Mouse (Mus musculus): ENCODE results near the gene Dyrk3.
"Not testable (repeated sequence)": the region's sequence is repeated elsewhere in the genome, so short reads cannot be mapped to it uniquely, and the experiment has no call there.

Dyrk3 gene

DNA sequence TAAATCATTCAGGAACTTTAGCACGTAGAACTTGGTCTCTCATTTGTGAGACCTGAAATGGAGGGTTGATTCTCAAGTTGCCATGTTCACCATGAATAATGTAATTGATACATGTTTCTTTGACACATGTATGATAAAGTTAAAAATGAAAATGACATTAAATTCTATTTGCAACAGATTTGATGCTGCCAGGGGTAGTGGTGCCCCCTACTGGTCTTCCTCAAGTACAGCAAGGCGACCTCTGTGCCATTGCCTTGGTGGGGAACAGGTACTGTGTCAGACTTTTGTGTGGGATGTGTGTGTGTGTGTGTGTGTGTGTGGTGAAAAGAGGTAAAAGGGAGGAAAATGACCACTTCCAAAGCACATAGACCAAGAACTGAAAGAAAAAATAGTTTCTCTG is 17.3 kb upstream of the Dyrk3 start:
- DNase-seq (ENCODE audit: low read depth, low spot score): peak; percentile 45

DNA sequence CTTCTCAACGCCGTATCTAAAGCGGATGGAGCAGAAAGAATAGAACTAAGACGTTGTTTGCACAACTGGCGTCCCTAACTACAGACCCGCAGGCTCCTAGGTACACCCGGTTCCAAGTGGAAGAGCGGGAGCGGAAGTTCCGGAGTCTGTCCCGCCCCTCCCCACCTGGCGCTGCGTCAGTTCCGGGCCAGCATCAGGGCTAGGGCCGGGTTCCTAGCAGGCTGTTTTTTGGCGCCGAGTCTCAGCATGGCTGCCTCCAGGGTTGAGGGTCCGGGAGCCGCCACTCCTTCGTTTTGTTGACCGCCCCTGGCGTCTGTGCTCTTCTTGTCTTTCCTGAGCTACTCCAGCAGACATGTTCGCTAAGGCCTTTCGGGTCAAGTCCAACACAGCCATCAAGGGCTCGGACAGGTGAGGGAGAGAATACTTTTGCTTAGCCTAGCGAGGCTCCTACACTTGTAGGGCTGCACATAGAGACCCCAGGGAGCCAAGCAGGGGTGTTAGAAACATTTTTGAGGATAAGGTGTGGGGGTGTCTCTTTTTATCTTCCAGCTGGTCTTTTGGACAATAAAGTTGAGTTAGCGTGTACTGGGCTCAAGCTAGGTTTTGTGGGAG is 15.0 kb upstream of the Dyrk3 start, which contains the start of gene Eif2d:
Gene Eif2d (plus strand): TSS at position 164 of the 612 bp plus-strand sequence.
- peak; percentile 84 for DNase-seq (ENCODE audit: low read depth, low spot score)

DNA sequence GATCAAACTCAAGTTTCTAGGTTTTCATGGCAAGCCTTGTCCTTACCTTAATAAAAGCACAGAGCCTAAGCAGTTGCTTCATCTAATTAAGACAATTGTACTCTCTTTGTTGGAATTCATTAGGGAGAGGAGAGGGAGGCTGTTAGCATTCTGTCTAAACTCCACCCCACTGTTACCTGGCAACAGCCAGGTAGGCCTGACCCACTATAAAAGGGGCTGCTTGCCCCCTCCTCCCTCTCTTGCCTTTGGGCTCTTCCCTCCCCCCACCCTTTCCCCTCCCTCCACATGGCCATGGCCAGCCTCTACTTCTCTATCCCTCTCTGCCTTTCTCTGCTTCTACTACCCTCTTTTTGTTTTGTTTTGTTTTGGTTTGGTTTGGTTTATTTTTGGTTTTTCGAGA is 11.4 kb upstream of the Dyrk3 start:
- no peak for DNase-seq (ENCODE audit: low read depth, low spot score)

DNA sequence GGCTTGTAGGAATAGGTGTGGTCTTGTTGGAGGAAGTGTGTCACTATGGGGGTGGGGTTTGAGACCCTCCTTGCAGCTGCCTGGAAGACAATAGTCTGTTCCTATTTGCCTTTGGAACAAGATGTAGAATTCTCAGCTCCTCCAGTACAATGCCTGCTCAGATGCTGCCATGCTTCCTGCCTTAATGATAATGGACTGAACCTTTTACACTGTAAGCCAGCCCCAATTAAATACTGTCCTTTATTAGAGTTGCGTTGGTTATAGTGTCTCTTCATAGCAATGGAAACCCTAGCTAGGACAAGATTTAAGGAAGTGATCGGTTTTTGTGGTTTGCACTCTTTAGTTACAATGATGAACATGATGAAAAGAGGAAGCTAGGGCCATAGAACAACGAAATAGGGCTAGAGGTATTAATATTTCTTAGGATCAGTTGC is 8.1 kb upstream of the Dyrk3 start:
- no peak for DNase-seq (ENCODE audit: low read depth, low spot score)

DNA sequence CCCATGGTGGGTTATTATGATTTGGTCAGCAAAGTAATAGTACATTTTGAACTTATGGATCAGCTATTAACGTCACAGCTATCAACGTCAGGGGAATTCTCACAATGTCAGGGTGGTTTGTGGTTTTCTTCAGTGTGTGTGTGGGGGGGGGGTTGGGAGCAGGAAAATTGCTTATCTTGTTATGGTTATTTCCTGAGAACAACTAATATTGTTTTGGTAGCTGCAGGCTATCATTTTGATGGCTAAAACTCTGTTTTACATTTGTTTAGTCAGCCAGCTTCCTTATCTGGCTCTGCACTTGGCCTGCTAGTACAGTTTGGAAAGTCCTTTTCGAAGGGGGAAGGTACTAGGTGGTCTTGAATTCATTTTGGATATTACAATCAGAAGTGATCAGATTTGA is 7.1 kb upstream of the Dyrk3 start:
- DNase-seq (ENCODE audit: low read depth, low spot score): not testable (repeated sequence)

DNA sequence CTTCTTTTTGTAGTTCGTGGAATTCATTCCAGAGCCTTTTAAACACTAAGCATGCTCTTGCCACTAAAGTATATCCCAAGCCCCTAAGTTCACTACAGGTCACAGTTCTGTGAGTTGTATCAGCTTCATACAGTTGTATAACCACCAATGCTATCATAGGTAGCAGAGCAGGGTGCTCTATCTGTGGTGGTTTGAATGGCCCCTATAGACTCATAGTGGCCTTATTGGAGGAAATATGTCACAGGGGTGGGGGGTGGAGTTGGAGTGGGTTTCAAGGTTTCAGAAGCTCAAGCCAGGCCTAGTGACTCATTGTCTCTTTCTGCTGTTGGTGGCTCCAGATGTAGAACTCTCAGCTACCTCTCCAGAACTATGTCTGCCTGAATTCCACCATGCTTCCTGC is 4.3 kb upstream of the Dyrk3 start:
- no peak for DNase-seq (ENCODE audit: low read depth, low spot score)

DNA sequence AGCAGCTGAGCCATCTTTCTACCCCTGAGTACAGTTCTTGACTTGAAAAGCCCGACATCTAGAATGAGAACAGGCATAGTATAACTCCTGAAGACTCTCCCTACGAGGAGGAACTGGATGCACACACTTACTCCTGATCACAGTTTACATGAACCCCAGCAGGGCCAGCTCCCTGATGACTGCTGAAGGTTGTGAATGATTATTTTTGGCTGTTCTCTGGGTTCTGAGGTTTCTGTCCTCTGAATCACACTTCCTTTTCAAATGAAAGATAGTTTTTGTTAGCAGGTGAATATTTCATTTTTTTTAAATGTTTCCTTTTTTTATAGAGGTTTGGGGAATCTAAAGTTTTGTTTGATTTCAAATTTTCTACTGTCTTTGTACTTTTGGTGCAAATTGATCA is 3.3 kb upstream of the Dyrk3 start:
- DNase-seq (ENCODE audit: low read depth, low spot score): no peak

DNA sequence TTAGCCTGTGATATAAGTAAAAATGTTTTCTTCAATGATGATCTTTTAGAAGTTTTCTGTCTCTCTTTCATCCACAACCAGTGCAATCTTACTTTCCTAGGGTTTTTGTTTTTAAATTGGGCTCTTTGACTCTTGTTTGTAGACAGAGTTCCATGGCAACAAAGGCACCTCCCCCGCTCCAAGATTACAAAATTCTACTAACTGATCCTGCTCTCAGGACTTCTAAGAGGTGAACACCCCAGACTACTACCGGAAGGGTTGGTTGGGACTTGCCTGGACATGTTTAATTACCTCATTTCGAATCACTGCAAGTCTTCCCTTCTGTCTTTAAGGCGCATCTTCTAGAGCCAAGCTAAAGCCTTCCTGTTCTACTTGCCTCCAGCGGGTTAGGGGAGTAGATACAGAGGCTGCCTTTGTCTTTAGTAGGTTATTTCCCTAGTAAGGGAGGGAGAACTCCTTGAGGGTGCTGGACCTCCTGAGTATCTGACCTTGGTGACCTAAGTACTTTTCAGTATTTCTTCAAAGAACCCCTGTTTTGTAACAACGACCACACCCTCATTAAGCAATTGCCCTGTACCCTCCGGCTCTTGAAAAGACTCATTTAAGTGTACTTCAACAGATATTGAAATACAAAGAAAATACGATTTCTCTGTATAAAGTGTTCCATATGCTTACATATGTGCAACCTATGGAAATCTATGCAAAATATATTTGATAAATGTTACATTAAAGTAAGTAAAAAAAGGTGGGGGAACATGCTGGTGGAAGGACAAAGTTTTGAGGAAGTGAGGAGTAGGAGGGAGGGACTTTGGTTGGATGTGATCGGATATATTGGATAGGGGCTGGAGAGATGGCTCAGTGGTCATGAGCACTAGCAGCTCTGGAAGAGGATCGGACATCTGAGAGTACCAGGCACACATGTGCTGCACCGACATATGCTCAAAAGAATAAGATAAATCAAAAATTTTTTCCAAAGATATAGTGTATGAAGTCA is 1.3 kb upstream of the Dyrk3 start:
- DNase-seq (ENCODE audit: low read depth, low spot score): peak; percentile 27

DNA sequence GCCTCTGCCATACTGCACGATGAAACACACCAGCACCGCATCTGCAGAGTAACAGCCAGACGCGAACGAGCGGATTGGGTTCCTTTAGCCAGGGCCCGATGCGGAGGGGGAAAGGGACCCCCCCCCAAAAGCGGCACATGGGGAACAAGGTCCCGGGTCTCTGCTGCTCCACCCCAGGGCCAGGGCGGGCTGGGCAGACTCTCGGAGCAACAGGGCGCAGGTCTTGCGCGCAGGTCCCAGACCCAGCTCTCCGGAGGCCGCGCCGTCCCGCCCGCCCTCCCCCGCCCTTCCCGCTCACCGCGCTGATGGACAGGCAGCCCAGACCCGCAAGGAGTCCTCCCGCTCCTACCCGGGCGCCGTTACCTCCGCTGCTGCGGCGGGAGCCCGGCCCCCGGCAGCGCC is 422 bp downstream of the Dyrk3 start:
- no peak for DNase-seq (ENCODE audit: low read depth, low spot score)

DNA sequence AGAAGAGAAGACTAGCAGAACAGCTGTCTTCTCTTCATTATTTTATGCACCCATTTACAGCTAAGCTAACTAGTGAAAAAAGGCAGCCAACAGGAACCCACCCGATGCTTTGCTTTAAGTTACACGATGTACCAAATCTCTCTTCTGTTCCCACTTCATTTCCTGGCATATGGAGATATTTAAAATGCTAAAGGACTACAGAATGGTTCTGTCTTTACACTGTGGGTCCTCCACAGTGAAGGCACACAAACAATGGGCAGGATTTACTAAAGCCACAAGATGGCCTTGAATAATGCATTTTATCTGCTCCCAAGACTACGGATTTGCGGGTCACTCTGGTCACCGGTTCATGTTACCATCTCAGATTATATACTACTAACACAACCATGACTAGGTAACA is 1.0 kb downstream of the Dyrk3 start:
- DNase-seq (ENCODE audit: low read depth, low spot score): no peak

DNA sequence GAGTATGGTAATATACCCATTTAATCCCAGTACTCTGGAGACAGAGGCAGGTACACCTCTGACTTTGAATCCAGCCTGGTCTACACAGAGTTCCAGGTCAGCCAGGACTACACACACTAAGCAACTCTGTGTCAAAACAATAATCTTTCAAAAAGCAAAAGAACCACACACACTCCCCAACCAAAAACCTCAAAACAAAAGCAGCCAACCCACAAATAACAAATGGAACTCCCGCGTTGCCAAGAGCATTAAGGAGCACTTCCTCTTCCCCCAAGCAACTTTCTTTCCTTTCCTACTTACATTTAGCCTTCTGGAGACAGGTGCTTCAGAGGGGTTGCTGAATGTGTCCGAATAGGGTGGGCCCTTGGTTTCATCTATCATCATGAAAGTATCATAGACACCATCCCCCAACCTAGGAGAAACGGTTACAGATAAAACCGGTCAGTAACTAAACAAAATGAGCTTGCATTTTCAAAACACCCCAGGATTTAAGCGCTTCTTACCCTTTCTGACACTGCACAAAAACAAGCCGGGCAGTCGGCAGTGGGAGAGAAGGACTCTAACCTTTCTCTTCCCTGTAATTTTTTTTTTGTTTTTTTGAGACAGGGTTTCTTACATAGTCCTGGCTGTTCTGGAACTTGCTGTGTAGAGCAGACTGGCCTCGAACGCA is 2.0 kb downstream of the Dyrk3 start:
- DNase-seq (ENCODE audit: low read depth, low spot score): no peak

DNA sequence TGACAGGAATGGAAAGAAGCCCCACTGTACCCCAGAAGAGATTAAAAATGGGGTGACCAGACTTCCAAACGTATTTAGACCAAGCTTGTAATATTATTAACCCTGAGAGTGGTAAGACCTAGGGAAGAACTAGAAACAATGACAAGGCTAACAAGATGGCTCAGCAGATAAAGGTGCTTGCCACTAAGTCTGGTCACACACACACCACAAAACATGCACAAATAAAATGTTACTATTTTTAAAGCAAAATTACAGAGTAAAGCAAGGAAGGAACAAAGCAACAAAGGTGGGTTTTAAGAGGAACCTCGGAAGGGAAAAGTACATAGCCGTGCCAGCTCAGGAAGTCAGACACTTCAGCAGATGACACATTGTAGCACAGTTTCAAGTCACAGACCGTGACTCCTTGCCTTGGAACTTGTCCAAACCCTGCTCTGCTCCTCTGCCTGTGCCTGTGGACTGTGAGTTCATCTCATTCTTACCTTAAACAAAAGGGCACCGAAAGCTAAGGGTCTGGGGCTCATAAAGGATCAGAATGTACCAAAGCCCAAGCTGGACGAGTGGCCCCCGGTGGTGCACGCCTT is 3.1 kb downstream of the Dyrk3 start:
- DNase-seq (ENCODE audit: low read depth, low spot score): no peak

DNA sequence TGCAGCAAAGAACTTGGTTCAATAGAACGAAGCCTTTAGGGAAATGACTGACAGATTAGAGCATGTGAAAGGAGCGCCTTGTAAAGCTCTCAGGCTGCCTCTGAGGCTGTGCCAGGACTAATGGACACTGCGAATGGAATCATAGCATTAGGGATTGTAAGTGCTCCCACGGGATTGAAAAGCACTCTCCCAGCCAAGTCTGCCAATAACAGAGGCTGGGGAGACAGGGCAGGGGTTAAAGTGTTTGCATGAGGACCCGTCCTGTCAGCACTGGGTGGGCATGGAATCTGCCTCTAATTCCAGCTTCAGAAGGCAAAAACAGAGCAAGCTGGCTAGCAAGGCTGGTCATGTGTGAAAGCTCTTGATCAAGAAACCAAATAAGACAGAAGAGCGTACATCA is 3.9 kb downstream of the Dyrk3 start:
- no peak for DNase-seq (ENCODE audit: low read depth, low spot score)

DNA sequence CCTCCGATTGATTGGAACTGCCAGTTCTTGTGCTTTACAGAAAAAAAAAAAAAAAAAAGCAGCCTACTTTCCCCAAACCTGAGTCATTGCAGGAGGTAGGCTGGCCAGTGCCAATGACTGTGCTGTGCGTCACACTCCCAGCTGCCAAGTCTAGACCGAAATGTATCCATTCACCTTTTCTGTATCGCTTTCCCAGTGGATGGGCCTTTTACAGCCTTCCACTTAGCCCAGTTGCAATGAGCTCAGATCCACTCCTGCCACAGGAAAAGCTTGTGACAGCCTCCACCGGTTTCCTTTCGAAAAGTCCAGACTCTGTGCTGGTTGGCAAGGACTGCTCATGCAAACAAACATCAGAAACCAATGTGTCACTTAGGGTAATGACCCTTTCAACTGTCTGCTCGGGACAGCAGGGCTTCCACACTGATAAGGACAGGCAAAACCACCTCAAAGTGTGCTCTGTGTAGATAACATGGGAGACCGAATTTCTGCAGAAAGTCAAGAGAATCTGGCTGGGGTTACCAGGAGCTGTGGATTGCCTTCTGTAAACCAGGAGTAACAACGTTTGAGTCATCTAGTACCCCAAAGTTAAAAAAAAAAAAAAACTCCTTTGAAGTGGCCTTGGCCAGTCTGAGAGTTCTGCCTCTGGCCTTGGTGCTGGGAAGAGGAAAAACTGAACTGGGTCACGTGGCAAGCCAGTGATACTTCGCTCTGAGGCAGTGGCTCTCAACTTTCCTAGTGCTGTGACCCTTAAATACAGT is 12.0 kb downstream of the Dyrk3 start:
- no peak for DNase-seq (ENCODE audit: low read depth, low spot score)

DNA sequence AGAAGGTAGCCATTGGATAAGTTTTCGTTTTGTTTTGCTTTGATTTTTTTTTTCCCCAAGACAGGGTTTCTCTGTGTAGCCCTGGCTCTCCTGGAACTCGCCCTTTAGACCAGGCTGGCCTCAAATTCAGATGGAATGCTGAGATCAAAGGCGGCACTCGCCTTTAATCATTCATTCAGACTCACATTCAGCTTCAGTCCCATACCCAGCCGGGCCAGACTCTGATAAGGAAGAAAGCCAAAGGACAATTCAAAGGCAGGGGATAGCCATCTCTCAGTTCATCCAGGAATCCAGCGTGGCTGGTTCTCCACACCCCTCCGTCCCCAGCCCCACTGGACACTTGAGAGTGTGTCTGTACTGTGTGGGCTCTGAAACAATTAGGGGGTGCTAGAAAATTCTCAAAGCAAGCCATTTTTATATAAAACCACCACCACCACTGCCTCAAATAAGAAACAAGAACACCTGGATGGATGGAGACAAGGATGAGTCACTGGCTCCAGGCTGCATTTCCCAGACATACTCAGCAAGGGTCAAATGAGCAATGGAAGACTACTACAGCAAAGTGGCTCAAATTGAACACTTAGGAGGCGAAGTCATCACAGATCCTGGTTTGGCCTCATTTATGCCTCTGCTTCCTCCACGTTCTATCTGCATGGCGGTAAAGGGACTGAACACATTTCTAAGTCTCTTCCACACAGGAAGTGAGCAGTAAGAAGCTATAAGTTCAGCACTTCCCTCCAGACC is 14.4 kb downstream of the Dyrk3 start:
- DNase-seq (ENCODE audit: low read depth, low spot score): no peak

DNA sequence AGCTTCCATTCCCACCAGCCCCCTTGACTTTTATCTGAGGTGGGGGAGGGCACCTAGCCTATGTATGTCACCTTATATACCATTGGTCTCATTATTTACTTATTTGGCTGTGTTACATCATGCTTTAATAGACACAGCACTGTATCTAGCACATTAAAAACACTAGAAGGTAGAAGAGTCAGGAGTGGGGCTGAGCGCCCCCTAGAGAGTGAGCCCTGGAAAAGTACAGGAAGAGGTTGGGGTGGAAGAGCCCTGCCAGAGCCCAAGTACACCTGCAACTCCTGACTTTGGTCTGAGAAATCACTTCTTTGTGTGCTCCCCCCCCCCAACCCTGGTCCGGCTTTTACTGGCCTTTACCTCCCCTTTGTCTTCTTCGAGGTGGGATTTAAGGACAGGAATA is 16.2 kb downstream of the Dyrk3 start:
- DNase-seq (ENCODE audit: low read depth, low spot score): no peak

DNA sequence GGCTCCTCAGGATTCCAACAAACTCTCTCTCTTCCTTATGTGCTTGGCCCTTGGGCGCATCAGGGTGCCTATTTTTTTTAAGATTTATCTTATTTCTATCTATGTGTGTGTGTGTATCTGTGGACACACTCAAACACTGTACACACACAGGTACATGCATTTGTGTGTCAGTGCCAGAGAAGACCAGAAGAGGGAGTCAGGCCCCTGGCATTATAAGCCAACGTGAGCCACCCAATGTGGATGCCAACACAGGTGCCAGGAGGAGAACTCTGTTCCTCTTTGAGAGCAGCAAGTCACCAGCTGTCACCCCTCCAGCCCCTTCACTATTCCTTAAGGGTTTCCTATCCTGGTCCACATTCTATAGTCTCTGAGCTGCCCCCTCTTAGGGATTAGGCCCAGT is 19.1 kb downstream of the Dyrk3 start:
- no peak for DNase-seq (ENCODE audit: low read depth, low spot score)

DNA sequence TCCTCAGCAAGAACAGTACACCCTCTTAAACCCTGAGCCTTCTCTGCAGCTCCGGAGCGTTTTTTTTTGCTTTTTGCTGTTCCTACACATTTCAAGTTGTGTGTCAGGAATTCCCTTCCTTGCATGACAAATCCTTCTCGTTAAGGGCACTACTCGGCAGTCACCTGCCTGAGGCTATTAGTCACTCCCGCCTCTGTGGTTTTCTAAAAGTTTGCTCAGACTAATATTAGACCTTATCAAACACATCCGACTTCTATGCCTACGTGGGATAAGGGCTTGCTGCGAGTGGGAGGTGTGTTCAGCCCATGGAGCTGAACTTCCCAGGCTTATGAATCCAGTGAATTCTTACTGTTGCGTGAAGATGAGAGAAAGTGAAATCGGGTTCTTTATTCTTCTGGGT is 19.6 kb downstream of the Dyrk3 start:
- DNase-seq (ENCODE audit: low read depth, low spot score): no peak

DNA sequence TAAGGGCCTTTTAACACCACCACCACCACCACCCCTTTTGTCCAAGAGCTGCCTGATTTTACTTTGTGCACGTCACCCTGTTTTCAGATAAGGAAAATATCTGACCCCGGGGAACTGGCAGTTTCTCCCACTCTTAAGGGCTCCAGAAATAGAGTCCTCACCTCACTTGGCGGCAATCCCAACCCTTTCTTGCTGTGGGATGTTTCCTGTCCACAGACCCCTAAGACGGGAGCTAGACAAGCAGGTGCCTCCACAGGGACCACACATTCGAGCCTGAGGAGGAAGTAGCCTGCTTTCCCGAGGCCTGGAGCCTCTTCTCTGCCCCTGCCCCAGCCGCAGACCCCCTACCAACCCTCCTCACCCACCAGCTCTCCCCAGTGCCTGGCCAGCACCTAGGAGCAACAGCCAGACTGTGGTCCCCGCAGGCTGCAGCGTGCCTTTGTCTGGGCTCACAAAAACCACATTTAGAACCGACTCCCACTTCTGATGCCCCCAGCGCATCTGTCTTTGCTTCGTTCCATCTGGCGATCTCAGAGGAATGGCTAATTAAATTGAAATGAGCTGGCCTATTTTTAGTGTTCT is 21.6 kb downstream of the Dyrk3 start:
- DNase-seq (ENCODE audit: low read depth, low spot score): no peak

DNA sequence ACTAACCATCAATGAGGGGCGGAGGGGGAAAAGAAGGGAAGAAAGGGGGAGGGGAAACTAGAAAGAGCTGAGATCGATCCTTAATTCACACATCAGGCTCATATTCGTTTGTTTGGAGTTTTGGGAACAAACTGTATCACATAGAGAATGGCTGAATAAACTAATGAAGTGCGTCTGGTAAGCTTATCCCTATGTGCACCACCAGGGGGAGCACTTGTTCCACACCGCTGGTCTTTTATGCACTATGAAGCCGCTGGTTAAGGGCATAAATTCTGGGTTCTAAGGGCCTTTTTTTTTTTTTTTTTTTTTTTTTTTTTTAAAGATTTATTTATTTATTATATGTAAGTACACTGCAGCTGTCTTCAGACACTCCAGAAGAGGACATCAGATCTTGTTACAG is 22.2 kb downstream of the Dyrk3 start:
- DNase-seq (ENCODE audit: low read depth, low spot score): peak; percentile 80

All from forelimb bud, embryonic 11.5 days (tissue).